Mouse (Mus musculus): ENCODE measurements at regions not wholly inside any gene's neighbourhood (a gene's known extent, or its start where the extent isn't known, plus 50 kb on each side); places are given as distances from the start of the nearest gene placed in this dataset.

DNA sequence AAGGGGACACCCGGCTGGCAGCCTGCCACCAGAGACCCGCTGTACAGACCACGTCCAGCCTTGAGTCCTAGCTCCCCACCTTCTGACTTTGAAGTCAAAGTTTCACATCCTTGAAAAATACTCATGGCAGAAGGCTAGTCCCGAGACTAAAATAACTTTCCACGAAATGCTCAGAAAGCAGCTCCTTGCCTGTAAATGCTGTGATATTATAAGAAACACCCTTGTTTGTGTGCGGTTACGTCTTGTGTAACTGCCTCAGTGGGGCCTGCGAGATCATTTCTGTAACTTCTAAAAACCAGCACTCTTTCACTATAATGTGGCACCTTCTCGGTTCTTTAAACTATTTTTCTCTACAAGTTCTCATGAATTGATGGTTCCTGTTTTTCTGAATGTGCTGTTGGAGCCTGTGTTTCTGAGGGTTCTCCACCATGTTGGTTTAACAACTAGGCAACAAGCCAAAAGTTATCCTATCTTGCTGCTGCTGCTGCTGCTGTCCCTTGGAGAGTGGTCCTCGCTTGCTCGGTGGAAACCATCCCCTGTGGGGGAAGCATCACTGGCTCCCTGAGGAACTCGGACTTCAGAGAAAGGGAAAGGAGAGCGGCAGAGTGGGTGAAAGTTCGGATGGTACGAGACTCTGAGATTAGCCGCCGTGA lies 176.3 kb upstream of the Spdye4c start:
- TF ChIP-seq CTCF (IDR thresholded peaks at IDR 0.05; ENCODE audit: borderline replicate concordance, control insufficient read depth, extremely low read depth, insufficient read depth, low read length, poor library complexity) = no peak
- TF ChIP-seq POLR2A (IDR thresholded peaks at IDR 0.05; ENCODE audit: control insufficient read depth, extremely low read depth, insufficient read depth, low read length, poor library complexity) = no peak
